Mouse (Mus musculus): Measurements from ENCODE around the gene Ctr9.

- TF ChIP-seq GATA1 (IDR thresholded peaks at IDR 0.05; ENCODE audit: borderline replicate concordance, low read length) (no peak), FLI1 (IDR thresholded peaks at IDR 0.05; ENCODE audit: low read length) (no peak)
Observed at GRCm38 (mm10) chr7:111014039-111014605, 14.6 kb upstream of the Ctr9 start.

Data from megakaryocyte, embryonic 14.5 days (primary cell).